Mouse (Mus musculus) lung, postnatal 0 days (tissue): ENCODE results near the gene Slc30a5. TPM values are rescaled to one million over a fixed set of nuclear protein-coding genes. Genes with fewer than 3 reads are reported as not detected.
A peak's percentile ranks its signal among the peaks of the same experiment; 100 is the strongest.
"Not testable (repeated sequence)": the region's sequence is repeated elsewhere in the genome, so short reads cannot be mapped to it uniquely, and the experiment has no call there.

ENCODE experiments used
- ATAC-seq: fragments of 200-750 bp; cut with Nextera tagmentation; 2 replicates; pipeline ENCODE4 v1.8.0; 2017; ENCODE audit warnings: moderate library complexity
- DNase-seq: peaks from one replicate; pipeline ENCODE4 v3.0.0-alpha.2; 2016; ENCODE audit warnings: low spot score
- H3K27ac ChIP-seq: fragments of 300-500 bp; sonication (generic); 2 replicates; pipeline ENCODE4 v1.5.1; 2014; ENCODE audit warnings: antibody characterized with exemption, mild to moderate bottlenecking, low read length, mixed read lengths
- H3K27me3 ChIP-seq: fragments of 300-500 bp; sonication (generic); replicated peaks from 2 replicates; pipeline ENCODE4 v1.6.1; 2014; ENCODE audit warnings: low read length, mixed read lengths; ENCODE audit not compliant: insufficient read depth
- H3K36me3 ChIP-seq: fragments of 300-500 bp; sonication (generic); 2 replicates; pipeline ENCODE4 v1.6.1; 2014; ENCODE audit warnings: low read length, mixed read lengths; ENCODE audit not compliant: insufficient read depth
- H3K4me1 ChIP-seq: fragments of 300-500 bp; sonication (generic); 2 replicates; pipeline ENCODE4 v1.6.1; 2014; ENCODE audit warnings: antibody characterized with exemption, low read depth, low read length, mixed read lengths; ENCODE audit not compliant: insufficient read depth
- H3K4me2 ChIP-seq: fragments of 300-500 bp; sonication (generic); replicated peaks from 2 replicates; pipeline ENCODE4 v1.6.1; 2014; ENCODE audit warnings: low read depth, mild to moderate bottlenecking, low read length, moderate library complexity, mixed read lengths
- H3K4me3 ChIP-seq: fragments of 300-500 bp; sonication (generic); 2 replicates; pipeline ENCODE4 v1.5.1; 2014; ENCODE audit warnings: low read depth, low read length
- H3K9ac ChIP-seq: fragments of 300-500 bp; sonication (generic); replicated peaks from 2 replicates; pipeline ENCODE4 v1.6.1; 2014; ENCODE audit warnings: low read depth, mild to moderate bottlenecking
- H3K9me3 ChIP-seq: fragments of 300-500 bp; sonication (generic); 2 replicates; pipeline ENCODE4 v1.6.1; 2016; ENCODE audit warnings: low read length, mixed read lengths
- CTCF ChIP-seq: IDR thresholded peaks from 2 replicates; pipeline ENCODE4 v1.5.1; 2016; ENCODE audit warnings: antibody characterized with exemption, mild to moderate bottlenecking
- EP300 ChIP-seq: IDR thresholded peaks from 2 replicates; pipeline ENCODE4 v1.6.1; 2016; ENCODE audit warnings: antibody characterized with exemption, mild to moderate bottlenecking, control low read depth
- whole genome bisulfite sequencing: fragments of 180-500 bp; shearing (Covaris S2); extraction: QIAGEN DNeasy Blood & Tissue Kit; methylation state at CpG from one replicate; pipeline ENCODE4 v1.1.7; 2014; 5-methylcytosine and 5-hydroxymethylcytosine counted together
- polyA plus RNA-seq: library from polyadenylated mRNA; unstranded; fragments of >200 nt; fragmentation: Nextera tagmentation; extraction: Ambion mirVana; gene quantifications from 2 replicates; pipeline ENCODE4 v1.2.1, GENCODE M21; 2015

Slc30a5 gene
- polyA plus RNA-seq, 1 experiment from 2014 or later: 31.1 TPM

- no peak for ATAC-seq
These were observed 32.5 kb upstream of the Slc30a5 start for GRCm38 (mm10) chr13:100865744-100866143.

GRCm38 (mm10) chr13:100863914-100864313 is 30.7 kb upstream of the Slc30a5 start:
- not testable (repeated sequence) for DNase-seq, H3K4me1 ChIP-seq, H3K27me3 ChIP-seq, H3K9me3 ChIP-seq, H3K4me2 ChIP-seq, H3K27ac ChIP-seq, ATAC-seq, H3K9ac ChIP-seq, H3K4me3 ChIP-seq, H3K36me3 ChIP-seq
- 71% methylated on average over 1 of the region's 1 CpGs for WGBS

More at GRCm38 (mm10) chr13:100865744-100866143, 32.5 kb upstream of the Slc30a5 start:
- no peak overlapping the region for H3K9ac ChIP-seq
- H3K4me2 ChIP-seq: no peak overlapping the region
- DNase-seq: no peak
- no peak overlapping the region for H3K4me3 ChIP-seq
- TF ChIP-seq CTCF: no peak
- TF ChIP-seq EP300: no peak
- H3K4me1 ChIP-seq: no peaks in the 10 kb centered on the region
- H3K36me3 ChIP-seq: no peaks in the 10 kb centered on the region
- H3K27ac ChIP-seq: peak overlapping the region; percentile 47; the same call in 1 of the 2 replicates
- H3K9me3 ChIP-seq: no peaks in the 10 kb centered on the region
- no peaks in the 10 kb centered on the region for H3K27me3 ChIP-seq

GRCm38 (mm10) chr13:100859117-100859516 is 25.9 kb upstream of the Slc30a5 start:
- Histone ChIP-seq H3K27ac (no peak overlapping the region), H3K4me3 (no peak overlapping the region), H3K4me2 (no peak overlapping the region), H3K4me1 (no peaks in the 10 kb centered on the region), H3K9me3 (no peaks in the 10 kb centered on the region), H3K9ac (no peak overlapping the region), H3K36me3 (no peaks in the 10 kb centered on the region), H3K27me3 (no peaks in the 10 kb centered on the region)
- WGBS: 76% methylated on average over 7 of the region's 7 CpGs
- no peak for TF ChIP-seq CTCF
- no peak for TF ChIP-seq EP300
- DNase-seq (no peak), ATAC-seq (no peak)

- no peaks in the 10 kb centered on the region for H3K4me1 ChIP-seq
- DNase-seq (peak; percentile 78), ATAC-seq (no peak; the same call in 1 of the 2 replicates)
- no peaks in the 10 kb centered on the region for H3K9me3 ChIP-seq
- no peak overlapping the region for H3K9ac ChIP-seq
- H3K27ac ChIP-seq: no peak overlapping the region
- H3K36me3 ChIP-seq: no peaks in the 10 kb centered on the region
- H3K4me3 ChIP-seq: no peak overlapping the region
- peak; percentile 67 for TF ChIP-seq CTCF
- TF ChIP-seq EP300: no peak
- H3K4me2 ChIP-seq: no peak overlapping the region
- H3K27me3 ChIP-seq: no peaks in the 10 kb centered on the region
- 41% methylated on average over 4 of the region's 4 CpGs for WGBS
These were observed 20.9 kb upstream of the Slc30a5 start for GRCm38 (mm10) chr13:100854174-100854573.

GRCm38 (mm10) chr13:100853120-100853519 is 19.9 kb upstream of the Slc30a5 start:
- Histone ChIP-seq H3K9me3 (no peaks in the 10 kb centered on the region), H3K27ac (no peak overlapping the region), H3K36me3 (no peaks in the 10 kb centered on the region), H3K4me2 (no peak overlapping the region), H3K9ac (no peak overlapping the region), H3K4me3 (no peak overlapping the region), H3K27me3 (no peaks in the 10 kb centered on the region), H3K4me1 (no peaks in the 10 kb centered on the region)
- ATAC-seq (no peak), DNase-seq (no peak)
- TF ChIP-seq EP300 (no peak), CTCF (peak; percentile 40)
- WGBS: 76% methylated on average over 3 of the region's 3 CpGs

- Histone ChIP-seq H3K4me2 (no peak overlapping the region), H3K9ac (no peak overlapping the region), H3K4me3 (no peak overlapping the region), H3K27me3 (no peaks in the 10 kb centered on the region), H3K36me3 (no peaks in the 10 kb centered on the region), H3K4me1 (no peaks in the 10 kb centered on the region), H3K27ac (no peak overlapping the region), H3K9me3 (no peaks in the 10 kb centered on the region)
- ATAC-seq (no peak), DNase-seq (no peak)
- WGBS: 81% methylated on average over 3 of the region's 3 CpGs
- TF ChIP-seq CTCF: no peak
- TF ChIP-seq EP300: no peak
These were observed 15.9 kb upstream of the Slc30a5 start for GRCm38 (mm10) chr13:100849137-100849536.
